Mouse (Mus musculus): Measurements from ENCODE around the gene Cel. TPM values are rescaled to one million over a fixed set of nuclear protein-coding genes. Genes with fewer than 3 reads are reported as not detected.
"Not testable (repeated sequence)": the region's sequence is repeated elsewhere in the genome, so short reads cannot be mapped to it uniquely, and the experiment has no call there.

The Cel gene
- polyA plus RNA-seq, 1 experiment from 2014 or later: 0.14 TPM

DNA sequence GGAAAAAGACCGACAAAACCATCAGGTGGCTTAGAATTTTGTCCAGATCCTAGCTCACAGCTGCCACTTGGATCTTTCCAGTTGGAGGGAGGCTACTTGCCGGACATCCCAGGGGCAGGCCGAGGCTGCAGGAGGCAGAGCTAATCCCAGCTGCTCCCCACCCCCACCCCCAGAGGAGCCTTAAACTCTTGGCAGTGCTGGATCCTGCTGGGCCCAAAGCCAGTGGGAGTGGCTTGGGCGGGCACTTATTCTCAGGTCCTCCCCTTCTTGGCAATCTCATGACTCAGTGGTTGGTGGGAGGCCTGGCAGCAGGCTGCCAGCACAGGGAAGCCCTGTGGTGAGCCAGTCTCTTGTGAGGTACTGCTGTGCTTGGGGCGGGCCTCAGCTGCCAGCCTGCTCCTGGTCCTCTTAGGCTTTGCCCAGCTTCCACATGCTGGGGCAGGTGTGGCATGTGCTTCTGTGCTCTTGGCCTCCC lies 39.5 kb downstream of the Cel start:
- 2% methylated on average over 5 of the region's 5 CpGs for WGBS
- peak; percentile 77 for ATAC-seq (ENCODE audit: low FRiP score, low read depth)
- Histone ChIP-seq H3K4me3 (no peak overlapping the region), H3K36me3 (peaks cover 3% of the 10 kb centered on the region; the same call in 1 of the 2 replicates), H3K4me2 (no peak overlapping the region), H3K27me3 (no peaks in the 10 kb centered on the region), H3K9ac (no peak overlapping the region), H3K27ac (replicated peaks) (peak overlapping the region; percentile 53; the same call in 1 of the 2 replicates), H3K4me1 (replicated peaks) (peaks cover 85% of the 10 kb centered on the region), H3K9me3 (no peaks in the 10 kb centered on the region)

DNA sequence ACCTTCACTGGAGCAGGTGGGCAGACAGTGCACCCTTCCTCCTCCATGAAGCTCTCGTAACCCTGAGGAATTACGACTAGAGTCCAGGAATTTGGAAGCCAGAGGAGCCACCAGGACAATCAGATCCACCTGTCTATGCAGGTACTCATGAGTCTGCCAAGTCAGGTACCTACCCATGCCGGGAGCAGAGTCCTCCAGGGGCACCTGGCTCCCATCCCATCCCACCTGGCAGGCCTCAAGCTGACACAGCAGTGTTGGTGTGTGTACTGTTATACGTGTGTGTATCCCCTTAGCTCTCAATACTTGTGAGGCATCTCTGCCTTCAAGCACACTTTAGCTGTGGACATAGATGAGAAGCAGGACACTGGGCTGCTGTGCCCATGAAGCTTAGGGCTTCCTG lies 41.0 kb downstream of the Cel start:
- WGBS: 87% methylated on average over 4 of the region's 4 CpGs
- H3K27ac ChIP-seq (replicated peaks): no peak overlapping the region; the same call in 1 of the 2 replicates
- H3K27me3 ChIP-seq: no peaks in the 10 kb centered on the region
- no peaks in the 10 kb centered on the region for H3K9me3 ChIP-seq
- no peak for ATAC-seq (ENCODE audit: low FRiP score, low read depth)
- peaks cover 3% of the 10 kb centered on the region; the same call in 1 of the 2 replicates for H3K36me3 ChIP-seq
- H3K4me1 ChIP-seq (replicated peaks): peaks cover 85% of the 10 kb centered on the region
- H3K4me3 ChIP-seq: no peak overlapping the region
- H3K4me2 ChIP-seq: no peak overlapping the region
- H3K9ac ChIP-seq: no peak overlapping the region

GRCm38 (mm10) chr2:28521571-28522151 lies 41.5 kb downstream of the Cel start:
- Histone ChIP-seq H3K4me2 (no peak overlapping the region), H3K4me3 (no peak overlapping the region), H3K9me3 (no peaks in the 10 kb centered on the region), H3K27ac (replicated peaks) (peak overlapping the region; percentile 45; the same call in 1 of the 2 replicates), H3K9ac (no peak overlapping the region), H3K27me3 (no peaks in the 10 kb centered on the region), H3K36me3 (peaks cover 3% of the 10 kb centered on the region; the same call in 1 of the 2 replicates), H3K4me1 (replicated peaks) (peaks cover 86% of the 10 kb centered on the region)
- WGBS: 78% methylated on average over 6 of the region's 6 CpGs
- ATAC-seq (ENCODE audit: low FRiP score, low read depth): no peak

GRCm38 (mm10) chr2:28520581-28520980 lies 42.6 kb downstream of the Cel start:
- Histone ChIP-seq H3K9ac (no peak overlapping the region), H3K36me3 (peaks cover 3% of the 10 kb centered on the region; the same call in 1 of the 2 replicates), H3K9me3 (no peaks in the 10 kb centered on the region), H3K4me1 (replicated peaks) (peaks cover 86% of the 10 kb centered on the region), H3K27me3 (no peaks in the 10 kb centered on the region), H3K4me3 (no peak overlapping the region), H3K27ac (replicated peaks) (no peak overlapping the region), H3K4me2 (no peak overlapping the region)
- 67% methylated on average over 5 of the region's 5 CpGs for WGBS
- no peak for ATAC-seq (ENCODE audit: low FRiP score, low read depth)

DNA sequence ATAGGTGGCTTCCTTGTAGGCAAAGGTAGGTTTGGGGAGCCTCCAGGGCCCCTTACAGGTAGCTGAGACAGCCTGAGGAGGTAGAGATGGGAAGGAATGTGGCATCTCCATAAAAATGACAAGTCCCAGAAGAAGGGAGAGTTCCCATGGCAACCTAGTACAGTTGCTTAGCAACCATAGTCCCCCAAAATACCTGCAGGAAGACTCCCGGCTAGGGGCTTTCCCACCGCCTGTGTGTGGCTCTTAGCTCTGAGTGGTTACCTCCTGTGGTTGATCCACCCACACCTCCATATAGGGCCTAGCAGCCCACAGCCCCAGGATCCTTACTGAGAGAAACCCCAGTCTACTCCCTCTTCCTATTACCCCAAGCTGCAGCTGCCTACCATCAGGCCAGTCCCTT lies 45.0 kb downstream of the Cel start:
- WGBS: 17% methylated on average over 2 of the region's 2 CpGs
- Histone ChIP-seq H3K9me3 (no peaks in the 10 kb centered on the region), H3K4me3 (no peak overlapping the region), H3K27me3 (no peaks in the 10 kb centered on the region), H3K27ac (replicated peaks) (peak overlapping the region; percentile 22), H3K4me1 (replicated peaks) (peaks cover 83% of the 10 kb centered on the region), H3K36me3 (peaks cover 3% of the 10 kb centered on the region; the same call in 1 of the 2 replicates), H3K9ac (0 out of 2 replicates have a peak overlapping the region, but pooled peaks have one; percentile 2), H3K4me2 (peak overlapping the region; percentile 26)
- no peak for ATAC-seq (ENCODE audit: low FRiP score, low read depth)

GRCm38 (mm10) chr2:28517206-28517909 lies 45.8 kb downstream of the Cel start:
- H3K36me3 ChIP-seq: no peaks in the 10 kb centered on the region
- peaks cover 82% of the 10 kb centered on the region for H3K4me1 ChIP-seq (replicated peaks)
- WGBS: 43% methylated on average over 5 of the region's 5 CpGs
- ATAC-seq (ENCODE audit: low FRiP score, low read depth): no peak
- H3K9ac ChIP-seq: no peak overlapping the region
- H3K27ac ChIP-seq (replicated peaks): peak overlapping the region; percentile 22; the same call in 1 of the 2 replicates
- no peak overlapping the region for H3K4me3 ChIP-seq
- no peaks in the 10 kb centered on the region for H3K9me3 ChIP-seq
- peak overlapping the region; percentile 26 for H3K4me2 ChIP-seq
- no peaks in the 10 kb centered on the region for H3K27me3 ChIP-seq

GRCm38 (mm10) chr2:28514489-28514888 lies 48.7 kb downstream of the Cel start:
- no peaks in the 10 kb centered on the region for H3K9me3 ChIP-seq
- H3K36me3 ChIP-seq: no peaks in the 10 kb centered on the region
- H3K27me3 ChIP-seq: 0 out of 2 replicates have a peak, but pooled peaks cover 5% of the 10 kb centered on the region
- 20% methylated on average over 5 of the region's 5 CpGs for WGBS
- H3K4me3 ChIP-seq: peak overlapping the region; percentile 93
- peak overlapping the region; percentile 91 for H3K4me2 ChIP-seq
- peak overlapping the region; percentile 91 for H3K27ac ChIP-seq (replicated peaks)
- no peak for ATAC-seq (ENCODE audit: low FRiP score, low read depth)
- H3K4me1 ChIP-seq (replicated peaks): peaks cover 56% of the 10 kb centered on the region
- H3K9ac ChIP-seq: peak overlapping the region; percentile 95

GRCm38 (mm10) chr2:28513431-28514370 lies 49.5 kb downstream of the Cel start:
- H3K9ac ChIP-seq: peak overlapping the region; percentile 95
- WGBS: 3% methylated on average over 47 of the region's 47 CpGs
- H3K36me3 ChIP-seq: no peaks in the 10 kb centered on the region
- H3K27me3 ChIP-seq: 0 out of 2 replicates have a peak, but pooled peaks cover 5% of the 10 kb centered on the region
- peak; percentile 35 for ATAC-seq (ENCODE audit: low FRiP score, low read depth)
- H3K9me3 ChIP-seq: no peaks in the 10 kb centered on the region
- peak overlapping the region; percentile 91 for H3K27ac ChIP-seq (replicated peaks)
- peak overlapping the region; percentile 93 for H3K4me3 ChIP-seq
- peaks cover 49% of the 10 kb centered on the region for H3K4me1 ChIP-seq (replicated peaks)
- H3K4me2 ChIP-seq: peak overlapping the region; percentile 91

DNA sequence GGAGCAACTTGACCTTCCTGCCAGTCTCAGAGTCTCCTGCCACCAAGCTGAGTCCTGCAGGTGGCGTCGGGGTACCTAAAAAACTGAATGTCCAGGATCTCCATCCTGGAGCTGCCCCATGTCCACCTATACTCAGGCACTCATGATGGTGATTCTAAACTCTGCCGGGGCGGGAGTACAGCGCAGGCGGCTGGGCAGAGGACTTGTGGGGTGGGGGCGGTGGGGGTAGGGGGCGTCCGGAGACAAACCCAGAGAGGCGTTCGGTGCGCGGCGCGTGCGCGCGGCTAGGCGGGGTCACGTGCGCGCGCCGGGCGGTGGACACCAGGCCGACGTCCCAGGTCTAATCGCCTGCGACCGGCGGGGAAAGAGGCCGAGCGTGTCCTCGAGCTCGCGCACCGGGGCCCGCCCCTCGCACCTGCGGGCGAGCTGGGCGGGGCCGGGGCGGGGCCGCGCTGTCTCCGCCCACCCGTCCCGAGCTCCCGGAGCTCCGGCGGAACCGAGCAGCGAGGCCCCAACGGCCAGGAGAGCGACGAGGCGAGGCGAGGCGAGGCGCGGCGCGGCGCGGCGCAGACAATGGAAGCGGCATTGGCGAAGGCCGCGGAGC lies 50.3 kb downstream of the Cel start, which contains the start of gene Ralgds:
Gene Ralgds (plus strand): TSS at position 328 of the 604 bp plus-strand sequence.
- under 1% methylated on average over 61 of the region's 71 CpGs for WGBS
- H3K27me3 ChIP-seq: 0 out of 2 replicates have a peak, but pooled peaks cover 5% of the 10 kb centered on the region
- peak within 1 kb of the TSS; percentile 91 for H3K27ac ChIP-seq (replicated peaks)
- peak within 1 kb of the TSS; percentile 93 for H3K4me3 ChIP-seq
- H3K9ac ChIP-seq: peak within 1 kb of the TSS; percentile 95
- peak; percentile 72 for ATAC-seq (ENCODE audit: low FRiP score, low read depth)
- peak within 1 kb of the TSS; percentile 91 for H3K4me2 ChIP-seq
- H3K36me3 ChIP-seq: no peaks in the 10 kb centered on the region
- no peaks in the 10 kb centered on the region for H3K9me3 ChIP-seq
- peaks cover 41% of the 10 kb centered on the region for H3K4me1 ChIP-seq (replicated peaks)

GRCm38 (mm10) chr2:28511600-28511999 lies 51.6 kb downstream of the Cel start:
- not testable (repeated sequence) for ATAC-seq (ENCODE audit: low FRiP score, low read depth); H3K9ac ChIP-seq; H3K9me3 ChIP-seq; H3K4me2 ChIP-seq; H3K36me3 ChIP-seq; H3K27me3 ChIP-seq; H3K27ac ChIP-seq (replicated peaks); H3K4me3 ChIP-seq
- H3K4me1 ChIP-seq (replicated peaks): peaks cover 28% of the 10 kb centered on the region
- 46% methylated on average over 5 of the region's 5 CpGs for WGBS

GRCm38 (mm10) chr2:28506291-28506690 lies 56.9 kb downstream of the Cel start:
- Histone ChIP-seq H3K27me3 (0 out of 2 replicates have a peak, but pooled peaks cover 5% of the 10 kb centered on the region), H3K36me3 (no peaks in the 10 kb centered on the region), H3K4me1 (replicated peaks) (no peaks in the 10 kb centered on the region), H3K9me3 (no peaks in the 10 kb centered on the region), H3K4me2 (no peak overlapping the region), H3K4me3 (no peak overlapping the region), H3K27ac (replicated peaks) (no peak overlapping the region), H3K9ac (no peak overlapping the region)
- no peak for ATAC-seq (ENCODE audit: low FRiP score, low read depth)
- 81% methylated on average over 6 of the region's 6 CpGs for WGBS

Measured in hindbrain, embryonic 15.5 days (tissue).